Mouse (Mus musculus): ENCODE data around the gene Cxcl16.
"Not testable (repeated sequence)": the region's sequence is repeated elsewhere in the genome, so short reads cannot be mapped to it uniquely, and the experiment has no call there.

Gene Cxcl16

DNA sequence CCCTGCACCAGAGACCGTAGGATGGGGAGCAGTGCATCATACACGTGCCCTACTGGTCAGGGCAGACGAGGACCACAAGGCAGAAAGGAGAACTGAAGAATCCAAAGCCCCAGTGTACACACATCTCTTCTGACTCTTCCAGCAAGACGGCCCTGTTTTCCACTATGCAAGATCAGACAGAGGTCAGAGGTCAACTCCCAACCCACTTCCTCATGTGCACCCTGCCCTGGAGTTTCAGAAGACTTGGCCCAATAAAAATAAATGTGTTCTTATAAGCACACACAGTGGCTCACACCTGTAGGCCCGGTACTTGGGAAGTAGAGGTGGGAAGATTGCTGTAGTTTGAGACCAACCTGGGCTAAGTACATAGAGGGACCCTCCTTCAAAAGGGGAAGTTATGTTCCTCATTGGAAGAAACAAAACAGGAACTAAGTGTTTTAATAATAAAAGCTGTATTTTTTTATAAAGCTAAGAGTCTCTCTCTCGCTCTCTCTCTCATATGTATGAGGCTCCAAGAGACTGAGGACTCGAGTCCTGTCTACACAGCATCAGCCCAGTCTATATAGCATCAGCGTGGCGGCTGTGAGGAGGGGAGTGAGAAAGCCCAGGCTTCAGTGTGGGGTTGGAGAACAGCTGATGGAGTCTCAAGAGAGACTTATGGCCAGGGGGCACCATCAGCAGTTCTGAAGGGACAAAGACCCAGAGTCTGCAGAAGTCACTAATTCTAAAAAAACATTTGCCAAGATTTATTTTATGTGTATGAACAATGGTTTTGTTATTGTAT is 6.3 kb downstream of the Cxcl16 start:
- DNase-seq (ENCODE audit: low spot score in 2 of 2): no peak

GRCm38 (mm10) chr11:70451797-70452498 is 7.8 kb downstream of the Cxcl16 start, which contains the start of gene Med11:
TSS of gene Med11 (plus strand) at chr11:70451919.
- peak; percentile 96 for DNase-seq (ENCODE audit: low spot score in 2 of 2)

DNA sequence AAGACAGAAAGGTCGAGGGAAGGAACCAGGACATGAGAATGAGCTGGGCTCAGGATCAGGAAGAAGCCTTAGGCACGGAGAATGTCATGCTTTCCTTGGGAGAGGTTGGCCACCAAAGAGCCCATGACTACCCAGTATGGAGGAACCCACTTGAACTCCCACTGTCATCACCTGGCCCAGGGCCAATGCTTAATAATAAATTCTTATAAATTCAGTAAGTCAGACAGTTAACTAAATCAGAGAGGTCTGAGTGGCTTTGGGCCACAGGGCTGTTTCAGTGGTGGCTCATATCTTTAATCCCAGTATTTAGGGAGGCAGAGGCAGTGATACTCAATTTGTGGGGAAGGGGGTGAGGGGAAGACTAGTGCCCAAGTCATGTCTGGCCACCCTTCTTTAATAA is 8.9 kb downstream of the Cxcl16 start:
- no peak for DNase-seq (ENCODE audit: low spot score in 2 of 2)

- no peak for DNase-seq (ENCODE audit: low spot score in 2 of 2)
Observed at GRCm38 (mm10) chr11:70447373-70447772, 12.4 kb downstream of the Cxcl16 start.

DNA sequence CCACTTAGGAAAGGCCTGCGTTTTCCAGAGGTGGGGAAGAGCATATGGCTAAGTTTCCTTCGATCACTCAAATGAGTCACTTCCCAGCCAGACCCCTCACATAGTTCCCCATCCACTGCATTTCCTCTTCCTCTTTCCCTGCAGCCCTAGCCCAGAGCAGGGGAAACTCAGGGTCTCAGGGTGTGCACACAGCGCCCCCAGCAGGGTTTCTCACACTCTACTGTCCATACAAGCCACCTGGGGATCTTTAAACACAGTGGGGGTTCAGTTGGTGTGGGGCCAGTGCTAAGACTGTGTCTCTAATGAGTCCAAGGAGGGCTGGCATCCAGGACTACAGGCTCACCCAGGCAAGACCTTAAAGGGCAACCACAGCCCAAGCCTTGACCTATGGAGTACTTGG is 13.0 kb downstream of the Cxcl16 start:
- DNase-seq (ENCODE audit: low spot score in 2 of 2): no peak

- DNase-seq (ENCODE audit: low spot score in 2 of 2): no peak
Observed at GRCm38 (mm10) chr11:70444667-70445066, 15.1 kb downstream of the Cxcl16 start.

- DNase-seq (ENCODE audit: low spot score in 2 of 2): no peak
Observed at GRCm38 (mm10) chr11:70443964-70444363, 15.8 kb downstream of the Cxcl16 start.

DNA sequence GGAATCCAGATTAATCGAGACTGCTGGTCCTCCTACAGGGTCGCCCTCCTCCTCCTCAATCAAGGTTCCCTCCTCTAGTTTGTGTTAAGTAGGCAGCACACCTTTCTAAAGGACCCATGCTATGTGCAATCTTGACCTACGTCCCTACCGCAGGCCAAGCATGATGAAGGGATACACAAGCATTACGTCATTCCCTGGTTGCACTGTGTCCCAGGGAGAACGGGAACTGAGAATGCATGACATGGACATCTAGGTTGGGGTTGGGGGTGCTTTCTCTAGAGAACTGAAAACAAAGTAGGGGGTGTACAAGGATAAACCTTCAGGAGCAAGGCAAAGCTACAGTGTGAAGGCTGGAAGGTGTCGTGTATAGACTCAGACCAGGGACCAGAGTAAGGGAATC is 17.9 kb downstream of the Cxcl16 start:
- no peak for DNase-seq (ENCODE audit: low spot score in 2 of 2)

DNA sequence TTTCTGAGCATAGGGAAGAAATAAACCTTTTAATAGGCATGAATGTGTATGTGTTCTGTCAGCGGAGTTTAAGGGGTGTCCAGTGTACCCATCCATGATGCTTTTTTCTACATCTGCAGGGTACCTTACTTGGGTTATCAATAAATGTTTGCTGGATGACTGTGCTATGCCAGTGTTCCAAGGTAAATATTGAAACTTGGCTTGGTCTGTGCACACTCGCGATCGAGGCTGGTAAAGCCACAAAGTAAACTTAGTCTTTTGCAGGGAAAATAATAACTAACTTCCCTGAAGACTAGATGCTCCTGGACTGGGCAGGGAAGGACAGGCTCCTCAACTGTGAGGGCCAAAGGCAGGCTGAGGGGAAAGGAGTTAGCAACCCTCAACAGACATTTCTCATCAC is 19.1 kb downstream of the Cxcl16 start:
- DNase-seq (ENCODE audit: low spot score in 2 of 2): no peak

DNA sequence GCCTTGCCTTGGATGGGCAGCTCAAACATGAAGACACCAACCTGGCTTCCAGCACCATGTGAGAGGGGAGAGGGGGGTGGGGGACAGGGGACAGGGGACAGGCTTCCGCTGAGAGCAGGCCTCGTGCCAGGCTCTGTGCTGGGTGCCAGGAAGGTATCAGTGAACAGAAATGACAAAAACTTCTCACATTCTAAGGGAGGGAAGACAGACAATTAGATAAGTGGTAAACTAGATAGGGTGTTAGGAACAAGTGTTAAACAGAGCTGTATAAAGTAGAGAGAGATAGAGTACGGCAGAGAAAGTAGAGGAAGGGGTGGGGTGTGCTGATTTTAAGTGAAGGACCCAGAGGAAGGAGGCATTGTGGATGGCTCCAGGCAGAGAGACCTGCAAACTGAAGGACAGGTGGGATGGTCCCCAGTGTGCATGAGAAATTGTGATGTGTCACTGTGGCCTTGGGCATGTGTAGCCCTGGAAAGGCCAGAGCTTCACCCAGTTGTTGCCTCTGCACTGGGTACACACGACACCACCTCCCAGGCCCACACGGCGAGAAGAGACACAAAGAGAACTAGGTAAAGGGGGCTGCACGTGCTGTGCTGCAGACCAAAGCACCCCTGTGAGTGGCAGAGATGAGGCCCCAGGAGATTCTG is 20.9 kb downstream of the Cxcl16 start:
- DNase-seq (ENCODE audit: low spot score in 2 of 2): no peak

GRCm38 (mm10) chr11:70437426-70437825 is 22.4 kb downstream of the Cxcl16 start:
- DNase-seq (ENCODE audit: low spot score in 2 of 2): no peak

DNA sequence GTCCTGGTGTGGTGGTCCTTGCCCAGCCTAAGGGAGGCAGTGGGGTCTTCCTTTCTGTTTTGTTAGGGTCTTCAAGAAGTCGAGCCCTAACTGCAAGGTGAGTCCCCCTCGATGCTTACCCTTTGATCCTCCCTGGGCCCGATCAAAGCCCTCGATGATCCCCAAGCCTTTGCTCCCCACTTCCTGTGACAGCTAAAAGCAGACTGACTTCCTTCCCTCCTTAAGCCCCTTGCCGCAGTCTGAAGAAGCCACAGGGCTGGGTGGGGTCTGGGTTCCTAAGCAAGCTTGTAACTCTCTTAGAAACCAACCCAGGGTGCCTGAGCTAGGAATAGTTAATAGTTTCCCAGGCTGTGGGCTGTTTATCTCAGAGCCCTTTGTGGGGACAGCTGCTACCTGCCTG is 24.3 kb downstream of the Cxcl16 start:
- DNase-seq (ENCODE audit: low spot score in 2 of 2): no peak

GRCm38 (mm10) chr11:70433951-70434350 is 25.8 kb downstream of the Cxcl16 start:
- DNase-seq (ENCODE audit: low spot score in 2 of 2): no peak

- no peak for DNase-seq (ENCODE audit: low spot score in 2 of 2)
Observed at GRCm38 (mm10) chr11:70433569-70433943, 26.2 kb downstream of the Cxcl16 start.

- peak; percentile 68 to 77 for DNase-seq (ENCODE audit: low spot score in 2 of 2)
Observed at GRCm38 (mm10) chr11:70432895-70433568, 26.8 kb downstream of the Cxcl16 start.

DNA sequence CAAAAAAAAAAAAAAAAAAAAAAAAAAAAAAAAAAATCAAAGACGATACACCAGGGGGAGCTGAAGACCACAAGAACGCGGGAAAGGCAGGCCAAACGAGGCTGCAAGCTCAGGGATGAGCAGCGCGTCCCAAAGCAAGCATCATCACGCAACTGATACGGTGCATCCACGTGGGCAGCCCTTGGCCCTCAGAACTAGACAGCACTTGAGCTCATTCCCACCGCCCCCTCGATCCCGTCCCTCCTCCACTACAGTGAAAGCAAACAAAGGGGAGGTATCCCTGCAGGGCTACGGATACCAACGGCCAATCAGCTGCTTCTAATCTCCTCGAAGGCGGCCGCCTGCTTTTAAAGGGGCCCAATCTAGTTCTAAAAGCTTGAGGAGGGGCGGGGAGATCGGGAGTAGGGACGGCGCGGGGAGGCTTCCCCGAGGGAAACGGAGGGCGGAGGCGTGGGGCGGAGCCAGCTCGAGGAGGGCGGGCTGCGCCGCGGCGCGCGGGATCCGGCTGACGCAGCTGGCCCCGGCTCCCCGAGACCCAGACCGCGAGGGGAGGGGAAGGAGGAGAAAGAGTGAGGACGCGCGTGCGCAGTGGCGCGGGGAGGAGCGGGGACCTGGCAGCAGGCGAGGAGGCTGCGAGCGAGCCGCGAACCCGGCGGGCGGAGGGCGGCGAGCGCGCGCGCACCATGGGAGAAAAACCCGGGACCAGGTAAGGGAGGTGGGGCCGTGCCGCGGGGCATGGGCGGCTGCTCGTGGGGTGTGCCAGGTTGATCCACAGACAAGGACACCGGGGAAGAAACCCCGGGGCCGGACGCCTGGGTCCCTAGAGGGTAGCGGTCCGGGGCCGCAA is 27.5 kb downstream of the Cxcl16 start, which contains the start of gene Arrb2:
Gene Arrb2 (plus strand): TSS at position 588 of the 847 bp plus-strand sequence.
- peak; percentile 98 to 99 for DNase-seq (ENCODE audit: low spot score in 2 of 2)

- DNase-seq (ENCODE audit: low spot score in 2 of 2): no peak
Observed at GRCm38 (mm10) chr11:70431574-70431973, 28.2 kb downstream of the Cxcl16 start.

GRCm38 (mm10) chr11:70426598-70426997 is 33.2 kb downstream of the Cxcl16 start:
- DNase-seq (ENCODE audit: low spot score in 2 of 2): not testable (repeated sequence)

DNA sequence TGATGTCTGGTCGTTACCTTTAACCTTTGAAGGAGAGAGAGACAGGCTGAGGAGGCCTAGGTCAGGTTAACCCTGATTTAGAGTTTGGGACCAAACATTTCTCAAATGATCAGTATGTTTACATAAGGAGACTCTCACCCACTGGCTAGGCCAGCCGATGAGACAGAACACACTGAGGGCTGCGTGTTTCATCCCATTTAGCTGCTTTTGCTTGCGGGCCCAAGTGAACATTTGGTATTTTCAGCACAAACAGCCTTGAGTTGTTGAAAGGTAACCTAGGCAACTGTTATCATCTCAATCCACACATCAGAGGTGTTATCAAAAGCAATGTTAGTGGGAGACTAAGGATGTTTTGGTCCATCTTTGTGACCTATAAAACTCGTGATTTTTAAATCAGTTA is 40.3 kb downstream of the Cxcl16 start:
- DNase-seq (ENCODE audit: low spot score in 2 of 2): no peak

DNA sequence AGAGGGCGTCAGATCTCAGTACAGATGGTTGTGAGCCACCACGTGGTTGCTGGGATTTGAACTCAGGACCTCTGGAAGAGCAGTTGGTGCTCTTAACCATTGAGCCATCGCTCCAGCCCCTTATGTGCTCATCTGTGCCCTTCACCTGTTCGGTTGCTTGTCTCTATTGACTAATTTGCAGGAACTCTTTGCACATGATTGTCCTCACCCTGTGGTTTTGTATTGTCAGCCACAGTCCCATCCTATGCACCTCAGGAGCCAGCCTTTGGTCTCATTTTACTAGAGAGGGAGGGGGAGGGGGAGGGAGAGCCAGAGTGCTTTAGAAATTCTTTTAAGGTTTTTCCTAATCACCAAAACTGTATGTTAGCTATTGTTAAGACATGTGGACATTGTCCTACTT is 41.6 kb downstream of the Cxcl16 start:
- no peak for DNase-seq (ENCODE audit: low spot score in 2 of 2)

- DNase-seq (ENCODE audit: low spot score in 2 of 2): peak; percentile 69 to 82
Observed at GRCm38 (mm10) chr11:70413961-70414360, 45.8 kb downstream of the Cxcl16 start.
